Mouse (Mus musculus) gastrocnemius, postnatal 25 days (tissue): Measurements from ENCODE around the gene Thsd7b. TPM values are rescaled to one million over a fixed set of nuclear protein-coding genes. Genes with fewer than 3 reads are reported as not detected.
"Not testable (repeated sequence)": the region's sequence is repeated elsewhere in the genome, so short reads cannot be mapped to it uniquely, and the experiment has no call there.

Source experiments
- DNase-seq: peaks from one replicate; pipeline ENCODE4 v3.0.0; 2022
- total RNA-seq, 2 experiments: library from RNA; stranded (reverse); gene quantifications; 1 replicate in 1 of 2; 2 replicates in 1 of 2; pipeline ENCODE4 v1.2.3; 2021

Gene Thsd7b
- total RNA-seq, 2 experiments from 2014 or later = 0.51 to 0.64 TPM

DNA sequence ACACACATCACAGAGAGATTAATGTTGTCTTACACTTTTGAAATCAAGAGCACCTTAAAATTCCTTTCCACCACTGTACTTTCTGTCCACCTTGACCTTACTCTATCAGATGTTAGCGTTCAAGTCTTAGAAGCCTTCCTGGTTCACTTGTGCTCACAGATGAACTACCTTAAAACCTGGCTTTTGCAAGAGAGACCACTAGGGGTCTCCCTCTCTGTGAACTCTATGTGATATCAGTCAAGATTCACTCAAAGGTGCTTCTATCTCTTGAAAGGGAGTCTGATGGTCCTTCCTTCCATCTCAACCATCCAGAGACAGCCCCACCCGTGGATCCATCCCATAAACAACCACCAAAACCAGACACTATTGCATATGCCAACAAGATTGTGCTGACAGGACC, 570.3 kb downstream of the Thsd7b start:
- no peak for DNase-seq

DNA sequence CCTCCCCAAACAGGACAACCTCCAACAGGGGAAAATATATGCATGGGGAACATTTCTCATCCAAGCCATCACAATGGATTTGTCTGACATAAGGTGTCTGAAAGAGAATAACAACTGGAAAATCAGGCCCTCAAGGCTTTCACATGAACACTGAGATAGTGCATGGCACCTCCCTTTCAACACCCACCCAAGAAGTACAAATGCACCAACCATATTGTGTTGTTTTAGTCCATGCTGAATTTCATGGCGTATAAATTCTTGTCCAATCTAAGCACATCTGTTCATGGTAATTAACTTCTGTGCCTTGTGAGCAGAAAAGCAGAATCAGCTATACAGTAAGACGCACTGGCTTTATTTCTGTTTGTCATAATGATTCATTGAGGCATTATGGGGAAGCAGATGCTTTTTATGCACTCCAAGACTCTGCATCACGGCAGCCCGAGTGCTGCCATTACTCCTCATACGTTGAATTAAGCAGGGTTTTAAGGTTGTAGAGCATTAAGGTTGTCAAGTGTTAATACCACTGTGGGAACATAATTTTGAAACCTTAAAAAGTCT, 577.0 kb downstream of the Thsd7b start:
- DNase-seq = no peak

DNA sequence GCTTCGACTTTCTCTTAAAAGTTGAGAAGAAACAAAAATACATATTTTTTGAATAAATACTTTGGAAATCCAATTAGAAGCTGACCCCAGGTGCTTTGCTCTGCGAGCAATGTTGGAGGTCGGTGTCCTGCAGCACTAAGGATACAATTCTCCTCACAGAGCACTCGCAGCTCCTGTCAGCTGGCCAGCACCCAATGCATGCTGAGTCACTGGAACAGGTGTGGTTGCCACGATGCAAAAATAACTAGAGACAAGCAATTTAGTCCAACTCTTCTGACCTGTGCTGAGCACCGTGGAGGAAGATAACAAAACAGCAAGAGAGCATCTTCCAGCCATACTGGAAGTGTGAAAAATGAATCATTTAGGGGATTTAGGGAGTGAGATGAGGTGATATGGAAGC, 594.6 kb downstream of the Thsd7b start:
- peak; percentile 27 for DNase-seq

DNA sequence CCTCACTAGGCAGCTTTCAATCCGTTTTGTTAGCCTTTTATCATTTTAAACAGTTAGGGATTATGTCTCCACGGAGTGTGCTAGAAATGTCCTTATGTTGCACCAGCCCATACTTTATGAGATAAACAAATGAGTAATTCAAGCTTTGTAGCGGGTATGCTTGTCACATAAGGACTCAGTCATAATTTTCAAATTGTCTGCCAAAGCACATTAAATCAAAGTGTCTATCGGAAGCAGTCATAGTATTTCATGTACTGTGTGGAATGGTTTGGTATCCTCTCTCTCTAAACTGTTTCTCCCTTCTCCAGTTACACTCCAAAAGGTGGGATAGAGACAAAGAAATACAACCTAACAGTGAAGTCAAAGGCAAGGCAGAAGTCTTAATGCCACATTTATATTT, 601.3 kb downstream of the Thsd7b start:
- no peak for DNase-seq

DNA sequence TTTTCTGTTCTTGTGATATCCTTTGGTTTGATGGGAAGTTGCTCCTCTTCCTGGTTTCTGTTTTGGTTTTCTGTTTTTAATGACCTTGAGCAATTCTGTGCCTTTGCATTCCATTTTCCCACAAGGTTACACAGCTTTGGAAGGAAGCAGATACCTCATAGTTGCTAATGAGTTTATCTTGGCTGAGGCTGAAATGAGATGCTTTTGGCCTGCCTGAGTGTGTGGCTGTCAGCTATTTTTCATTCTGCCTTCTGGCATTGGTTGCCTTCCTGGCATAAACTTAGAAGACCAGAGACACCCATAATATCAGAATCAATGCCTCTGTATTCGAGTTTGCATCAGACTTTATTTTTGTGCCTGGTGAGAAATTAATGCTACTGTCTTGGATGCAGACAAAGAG, 614.8 kb downstream of the Thsd7b start:
- no peak for DNase-seq

DNA sequence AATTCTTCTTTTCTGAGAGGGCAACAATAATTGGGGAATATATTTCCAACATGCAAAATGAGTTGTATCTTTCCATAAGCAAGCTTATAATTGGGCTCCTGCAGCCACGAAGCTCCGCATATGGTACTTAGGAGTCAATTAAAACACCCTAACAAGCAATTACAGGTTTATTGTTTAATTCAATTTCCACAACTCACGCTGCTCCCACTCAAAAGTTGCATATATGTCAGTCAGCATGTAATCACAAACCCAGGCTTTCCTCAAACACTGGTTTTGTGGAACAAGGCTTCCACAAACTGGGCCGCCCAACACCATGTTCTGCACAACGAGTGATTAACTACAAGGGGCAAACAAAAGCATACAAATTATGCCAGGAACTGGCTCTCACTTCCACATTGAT, 625.0 kb downstream of the Thsd7b start:
- DNase-seq = no peak

DNA sequence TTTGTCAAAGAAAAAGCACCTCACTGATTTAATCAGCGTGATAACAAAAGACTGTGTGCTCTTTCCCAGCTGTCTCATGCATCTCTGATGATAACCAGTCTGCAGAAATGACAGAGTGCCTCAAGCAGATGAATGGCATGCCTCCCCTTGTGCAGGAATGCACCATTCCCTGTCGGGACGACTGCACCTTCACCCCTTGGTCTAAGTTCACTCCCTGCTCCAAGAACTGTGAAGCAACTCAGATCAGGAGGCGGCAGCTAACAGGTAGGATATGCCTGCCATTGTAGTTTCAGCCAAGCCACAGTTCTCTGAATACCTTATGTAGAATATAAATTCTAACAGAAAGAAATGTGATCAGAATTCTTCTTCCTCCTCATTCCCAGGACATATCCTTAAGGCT, 642.4 kb downstream of the Thsd7b start:
- no peak for DNase-seq

DNA sequence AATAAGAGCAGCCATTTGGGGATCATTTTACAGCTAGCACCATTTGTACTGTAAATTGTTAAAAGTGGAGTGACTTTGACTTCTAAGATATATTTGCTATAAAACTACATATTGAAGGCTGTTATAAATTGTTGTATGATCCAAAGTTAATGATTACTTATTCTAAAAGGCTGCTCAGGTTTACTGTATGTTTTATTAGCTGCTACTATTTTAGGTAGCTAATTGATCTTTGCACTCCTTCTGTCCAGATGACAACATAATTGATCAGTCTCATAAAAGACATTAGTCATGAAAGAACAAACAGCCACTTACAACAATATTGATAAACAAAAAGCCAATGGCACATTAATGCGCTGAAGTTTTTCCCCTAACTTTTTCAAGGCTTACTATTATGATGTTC, 644.5 kb downstream of the Thsd7b start:
- DNase-seq = no peak

DNA sequence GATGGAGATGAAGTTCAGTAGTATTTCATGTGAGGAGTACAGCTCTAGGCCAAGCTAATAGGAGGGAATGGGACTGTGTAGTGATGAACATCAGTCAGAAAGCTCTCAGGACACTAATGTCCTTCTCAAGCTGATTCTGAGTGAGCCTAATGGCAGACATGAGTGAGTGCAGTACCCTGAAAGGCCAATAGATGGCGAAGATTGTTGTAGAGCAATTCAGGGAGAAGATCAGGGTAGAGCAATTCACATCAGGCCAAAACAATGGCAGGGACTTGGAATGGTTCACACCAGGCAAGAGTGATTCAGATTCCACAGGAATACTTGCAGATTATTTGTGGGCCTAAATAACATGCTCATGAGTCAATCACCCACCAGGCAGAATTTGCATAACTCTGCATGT, 646.3 kb downstream of the Thsd7b start:
- DNase-seq = no peak

DNA sequence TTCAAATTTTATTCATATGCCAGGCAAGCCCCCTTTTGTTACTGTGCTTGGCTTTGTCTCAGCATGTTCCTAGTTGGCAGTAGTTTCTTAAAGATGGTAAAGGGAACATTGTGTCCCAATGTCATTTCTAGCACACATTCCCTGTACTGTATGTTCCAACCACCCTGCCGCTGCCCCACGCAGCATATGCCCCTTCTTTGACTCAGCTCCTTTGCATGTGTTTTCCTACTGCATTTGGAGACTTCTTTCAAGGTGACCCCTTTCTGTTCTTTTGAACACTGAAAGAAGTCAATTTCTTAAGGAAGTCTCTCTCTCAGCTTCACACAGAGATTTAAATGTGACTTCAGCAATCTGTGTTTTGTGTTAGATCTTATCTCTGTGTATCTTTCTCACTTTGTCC, 657.9 kb downstream of the Thsd7b start:
- DNase-seq = no peak

DNA sequence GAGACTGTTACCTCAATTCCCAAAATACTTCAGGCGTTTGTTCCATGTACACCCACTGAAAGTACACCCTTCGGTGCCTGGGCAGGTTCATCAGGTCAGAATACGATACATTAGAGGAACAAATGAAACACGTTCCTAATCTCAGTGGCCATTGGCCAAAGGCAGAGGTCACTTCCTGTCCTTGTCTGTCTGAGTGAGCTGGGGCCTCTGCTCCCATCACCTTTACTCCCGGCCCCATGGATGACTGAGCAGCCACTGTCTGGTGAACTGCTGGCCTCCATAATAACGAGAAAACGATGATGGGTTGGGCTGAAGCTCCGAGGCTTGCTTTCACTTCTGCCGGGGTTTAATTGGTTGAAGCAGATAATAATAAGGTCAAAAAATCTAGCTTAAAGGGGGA, 670.0 kb downstream of the Thsd7b start:
- no peak for DNase-seq

DNA sequence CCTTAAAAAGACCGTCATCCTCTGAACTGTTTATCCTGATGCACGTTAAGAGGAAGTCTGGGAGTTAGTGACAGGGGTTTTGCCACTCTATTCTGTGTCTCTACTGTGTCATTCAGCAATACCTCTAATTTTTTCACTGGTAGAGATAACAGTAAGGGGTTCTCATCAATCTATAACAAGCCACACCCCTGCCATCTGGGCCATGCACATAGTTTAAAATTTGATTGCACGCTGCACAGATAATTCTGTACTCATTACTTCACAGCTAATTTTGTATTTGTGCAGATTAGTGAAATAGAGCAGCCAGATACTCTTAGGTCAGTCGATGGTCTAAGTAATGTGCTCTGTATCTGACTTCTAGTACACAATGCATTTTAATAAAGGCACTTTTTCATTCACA, 673.9 kb downstream of the Thsd7b start:
- no peak for DNase-seq

DNA sequence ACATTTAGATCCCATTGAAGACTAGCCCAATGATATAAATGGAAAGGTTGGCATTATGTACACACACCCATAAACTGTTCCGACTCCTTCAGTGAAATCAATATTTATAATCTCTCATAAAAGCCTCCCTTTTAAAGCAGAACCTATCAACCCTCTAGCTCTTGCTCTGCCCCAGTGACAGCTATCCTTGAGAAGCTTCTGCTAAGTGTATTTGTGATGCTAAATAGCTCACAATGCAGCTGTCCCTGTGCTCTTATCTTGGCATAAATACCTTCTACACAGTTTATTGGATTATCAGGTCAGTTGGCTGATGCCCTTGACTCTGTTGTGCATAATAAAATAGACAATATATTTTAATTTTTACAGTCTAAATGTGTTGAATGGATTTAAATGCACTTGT, 682.4 kb downstream of the Thsd7b start:
- no peak for DNase-seq

DNA sequence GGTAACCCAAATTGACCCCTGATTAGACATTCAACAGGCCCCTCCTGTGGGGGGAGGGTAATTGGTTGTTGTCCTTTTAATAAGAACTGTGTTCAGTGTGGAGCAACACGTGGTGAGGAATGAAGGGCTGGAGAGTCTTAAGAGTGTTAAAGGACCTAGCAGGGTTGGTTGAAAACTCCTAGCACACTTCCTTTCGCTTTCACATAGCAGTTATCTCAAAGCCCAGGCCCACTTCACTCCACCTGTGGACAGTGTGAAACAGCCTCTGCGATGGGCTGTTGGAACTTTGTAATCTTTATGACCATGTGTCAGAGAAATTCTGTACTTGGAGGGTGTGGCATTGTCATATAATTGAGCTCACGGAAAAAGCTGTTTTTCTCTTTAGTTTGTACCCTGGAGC, 683.5 kb downstream of the Thsd7b start:
- DNase-seq = no peak

DNA sequence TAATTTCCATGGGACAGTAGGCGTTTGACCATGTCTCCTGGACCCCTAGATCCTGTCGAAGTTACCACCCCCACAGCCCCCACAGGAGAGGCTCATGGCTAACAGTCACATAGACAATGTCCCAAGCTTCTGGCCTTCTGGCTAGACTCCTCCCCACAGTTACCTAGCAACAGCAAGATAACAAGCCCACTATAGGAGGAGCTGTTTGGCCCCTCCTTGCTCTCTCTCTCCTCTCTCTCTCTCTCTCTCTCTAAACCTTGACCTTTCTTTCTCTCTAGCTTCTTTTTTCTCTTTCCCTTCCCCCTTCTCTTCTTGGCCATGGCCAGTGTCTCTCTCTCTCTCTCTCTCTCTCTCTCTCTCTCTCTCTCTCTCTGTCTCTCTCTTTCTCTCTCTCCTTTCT, 686.2 kb downstream of the Thsd7b start:
- not testable (repeated sequence) for DNase-seq

DNA sequence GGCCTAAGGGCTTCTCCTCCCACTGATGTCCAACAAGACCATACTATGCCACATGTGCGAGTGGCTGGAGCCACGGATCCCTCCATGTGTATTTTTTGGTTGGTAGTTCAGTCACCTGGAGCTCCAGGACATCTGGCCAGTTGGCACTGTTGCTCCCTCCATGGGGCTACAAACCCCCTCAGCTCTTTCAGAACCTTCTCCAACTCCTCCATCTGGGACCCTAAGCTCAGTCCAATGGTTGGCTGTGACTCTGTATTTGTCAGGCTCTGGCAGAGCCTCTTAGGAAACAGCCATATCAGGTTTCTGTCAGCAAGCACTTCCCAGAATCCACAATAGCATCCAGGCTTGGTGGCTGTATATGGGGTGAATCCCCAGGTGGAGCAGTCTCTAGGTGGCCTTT, 690.1 kb downstream of the Thsd7b start:
- no peak for DNase-seq

DNA sequence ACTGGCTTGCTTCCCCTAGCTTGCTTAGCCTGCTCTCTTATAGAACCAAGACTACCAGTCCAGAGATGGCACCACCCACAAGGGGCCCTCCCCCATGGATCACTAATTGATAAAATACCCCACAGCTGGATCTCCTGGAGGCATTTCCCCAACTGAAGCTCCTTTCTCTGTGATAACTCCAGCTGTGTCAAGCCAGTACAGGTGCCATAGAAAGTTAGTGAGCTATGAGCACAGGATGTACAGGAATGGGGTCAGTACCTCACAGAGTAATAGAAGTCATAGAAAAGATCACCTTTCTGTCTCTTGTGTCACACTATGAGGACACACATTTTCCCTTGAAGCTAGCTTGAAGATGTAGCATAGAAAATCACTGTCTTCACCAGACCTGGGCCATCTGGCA, 716.1 kb downstream of the Thsd7b start:
- not testable (repeated sequence) for DNase-seq

DNA sequence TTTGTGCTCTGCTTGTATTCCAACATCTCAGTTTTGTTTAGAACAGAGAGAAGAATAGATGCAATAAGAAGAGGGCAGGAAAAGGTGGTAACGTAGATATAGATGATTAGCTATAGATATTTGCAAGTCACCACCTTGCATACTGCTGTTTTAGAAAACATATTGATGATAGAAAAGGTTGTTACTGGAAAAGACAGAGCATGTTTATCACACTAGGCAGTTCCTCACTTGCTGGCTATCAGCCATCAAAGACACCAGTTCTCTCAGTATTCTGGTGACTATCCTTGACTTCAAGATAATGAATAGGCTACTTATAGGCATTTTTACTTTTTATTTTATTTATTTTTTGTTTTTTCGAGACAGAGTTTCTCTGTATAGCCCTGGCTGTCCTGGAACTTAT, 717.7 kb downstream of the Thsd7b start:
- no peak for DNase-seq

DNA sequence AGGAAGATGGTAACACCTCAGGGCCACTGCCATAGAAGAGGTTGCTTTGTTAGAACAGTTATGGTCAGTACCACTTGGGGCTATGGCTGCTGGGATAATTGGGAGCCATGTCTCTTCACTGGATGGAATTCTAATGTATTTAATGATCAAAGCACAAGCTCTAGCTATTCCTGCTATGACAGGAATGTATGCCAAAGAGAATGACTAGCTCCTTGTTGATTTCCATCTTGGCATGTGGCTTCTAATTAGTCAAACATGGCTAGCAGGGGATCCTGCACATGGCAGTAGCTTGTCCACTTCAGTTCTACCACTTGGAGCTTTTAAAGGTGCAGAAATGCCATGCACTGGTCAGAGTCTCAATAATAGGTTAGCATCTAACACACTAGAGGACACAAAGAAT, 781.9 kb downstream of the Thsd7b start:
- no peak for DNase-seq

DNA sequence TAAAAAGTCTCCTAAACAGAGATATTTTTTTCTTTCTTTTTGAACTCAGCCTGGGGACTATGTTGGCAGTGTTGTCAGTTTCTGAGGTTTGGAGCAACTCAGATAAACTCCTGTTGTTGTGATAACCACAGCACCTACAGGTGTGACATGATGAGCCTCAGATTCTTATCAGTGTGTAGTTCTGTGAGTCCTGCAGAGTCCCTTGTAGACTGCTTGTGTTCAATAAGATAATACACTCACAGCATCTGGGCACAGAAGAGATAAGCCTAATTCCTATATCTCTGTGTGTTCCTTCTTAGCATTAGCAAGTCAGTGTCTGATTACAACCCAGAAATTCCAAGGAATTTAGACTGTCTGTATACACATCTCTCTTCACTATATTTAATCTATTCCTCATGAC, 789.0 kb downstream of the Thsd7b start:
- no peak for DNase-seq

DNA sequence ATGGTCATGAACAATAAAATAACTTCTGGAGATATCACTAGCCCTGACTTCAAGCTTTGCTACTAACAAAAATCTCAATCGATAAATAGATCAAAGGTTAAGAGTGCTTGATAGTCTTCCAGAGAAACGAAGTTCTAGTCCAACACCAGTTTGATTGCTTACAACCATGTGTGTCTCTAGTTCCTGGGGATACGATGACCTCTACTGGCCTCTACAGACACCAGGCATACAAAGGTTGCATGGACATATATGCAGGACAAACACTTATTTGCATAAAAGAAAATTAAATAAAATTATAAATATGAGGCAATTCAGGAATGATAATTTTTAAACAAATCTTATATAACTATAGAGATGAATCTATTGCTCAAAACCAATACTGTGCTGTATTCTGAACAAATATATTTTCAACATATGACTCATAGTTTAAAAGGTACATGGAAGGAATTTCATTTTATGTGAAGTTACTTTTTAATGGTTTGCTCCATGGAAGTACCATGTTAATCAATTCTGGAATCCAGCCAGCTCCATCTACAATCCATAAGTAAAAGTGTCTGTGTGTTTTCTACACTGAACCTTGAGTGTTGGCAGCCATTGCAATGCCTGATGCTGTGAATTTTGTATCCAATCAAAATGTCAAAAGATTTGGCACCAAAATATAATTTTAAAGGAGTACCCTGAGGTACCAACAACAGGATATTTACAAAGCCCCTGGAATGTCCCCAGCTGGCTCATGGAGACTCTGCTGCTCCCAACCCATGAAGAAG, 793.3 kb downstream of the Thsd7b start:
- DNase-seq = no peak

DNA sequence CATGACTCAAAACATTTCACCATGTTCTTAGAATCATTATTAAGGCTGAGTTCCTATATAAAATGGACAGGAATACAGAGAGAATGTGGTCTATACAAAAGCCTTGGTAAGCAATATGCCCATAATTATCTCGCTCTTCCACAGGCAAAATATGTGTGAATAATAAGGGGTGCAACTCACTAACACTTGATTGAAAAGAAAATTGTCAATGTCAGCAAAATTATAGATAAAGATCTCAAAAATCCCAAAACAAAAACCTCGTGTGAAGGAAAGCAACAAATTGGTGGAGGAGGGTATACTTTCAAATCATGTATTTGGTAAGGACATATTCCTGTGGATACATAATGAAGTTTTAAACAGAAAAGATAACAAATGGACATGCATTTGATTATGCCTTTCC, 810.7 kb downstream of the Thsd7b start:
- no peak for DNase-seq

DNA sequence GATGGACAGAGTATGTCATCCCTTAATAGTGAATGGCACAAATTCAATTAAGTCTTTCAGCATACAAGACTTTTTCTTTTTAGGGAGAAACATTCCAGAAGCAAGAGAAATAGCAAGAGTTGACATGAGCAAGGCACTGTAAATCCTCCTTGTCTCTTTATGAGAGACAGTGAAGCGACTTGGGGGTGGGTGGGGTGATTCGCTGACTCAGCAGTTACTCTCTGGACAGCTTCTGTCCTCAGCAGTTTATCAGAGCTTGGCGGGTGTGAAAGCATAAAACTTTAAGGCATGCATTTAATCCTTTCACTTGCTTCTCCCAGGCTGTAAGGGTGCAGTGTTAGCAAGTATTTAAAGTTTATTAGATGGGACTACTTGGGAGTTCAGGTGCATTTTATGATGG, 812.1 kb downstream of the Thsd7b start:
- no peak for DNase-seq

DNA sequence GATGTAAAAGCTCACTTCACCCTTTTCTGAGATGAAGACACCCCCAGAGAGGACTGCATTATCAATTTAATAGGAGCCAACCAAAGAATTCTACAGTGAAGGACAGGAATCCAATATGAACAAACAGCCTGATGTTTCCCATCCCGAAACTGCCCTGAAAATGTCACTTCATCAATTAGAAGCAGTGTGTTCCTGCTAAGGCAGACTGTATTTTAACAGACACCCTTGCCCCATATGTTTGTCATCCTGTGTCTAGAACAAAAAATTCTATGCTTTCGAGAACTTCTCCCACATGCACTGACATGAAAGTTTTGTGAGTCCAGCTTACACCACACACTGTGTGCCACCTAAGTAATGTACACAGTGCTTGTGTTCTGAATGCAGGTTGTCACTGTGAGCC, 812.8 kb downstream of the Thsd7b start:
- no peak for DNase-seq

DNA sequence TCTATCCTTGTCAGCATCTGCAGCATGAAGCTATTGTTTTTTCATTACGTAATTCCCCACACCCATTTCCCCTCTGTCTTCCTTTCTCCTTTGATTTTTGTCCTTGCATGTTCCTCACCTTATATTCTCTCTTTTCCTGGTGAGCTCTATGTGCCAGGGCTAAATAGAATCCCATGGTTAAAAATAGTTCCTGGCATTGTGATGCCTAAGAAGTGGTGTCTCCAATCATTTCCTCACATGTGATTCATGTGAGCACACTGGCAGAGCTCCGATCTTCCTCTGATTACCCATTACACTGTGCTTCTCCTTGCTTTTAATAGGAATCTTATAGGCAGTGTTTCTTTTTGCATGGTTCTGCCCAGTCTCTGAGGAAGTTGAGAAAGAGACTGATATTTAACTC, 826.1 kb downstream of the Thsd7b start:
- DNase-seq = no peak
